Mouse (Mus musculus) heart, postnatal 25 days (tissue): ENCODE measurements around the gene Slc12a8. TPM values are rescaled to one million over a fixed set of nuclear protein-coding genes. Genes with fewer than 3 reads are reported as not detected.

Source experiments
- DNase-seq: peaks from one replicate; pipeline ENCODE4 v3.0.0; 2022; ENCODE audit warnings: low spot score
- intact Hi-C: fragments of 180-260 bp; cut with DNase I; formaldehyde crosslinking; loops from one replicate; pipeline ENCODE4 v1.15.1; 2025
- total RNA-seq, 2 experiments: library from RNA; stranded (reverse); gene quantifications; 2 replicates each; pipeline ENCODE4 v1.2.3; 2021

The Slc12a8 gene
- total RNA-seq, 2 experiments from 2014 or later = 0.50 to 0.60 TPM

DNA sequence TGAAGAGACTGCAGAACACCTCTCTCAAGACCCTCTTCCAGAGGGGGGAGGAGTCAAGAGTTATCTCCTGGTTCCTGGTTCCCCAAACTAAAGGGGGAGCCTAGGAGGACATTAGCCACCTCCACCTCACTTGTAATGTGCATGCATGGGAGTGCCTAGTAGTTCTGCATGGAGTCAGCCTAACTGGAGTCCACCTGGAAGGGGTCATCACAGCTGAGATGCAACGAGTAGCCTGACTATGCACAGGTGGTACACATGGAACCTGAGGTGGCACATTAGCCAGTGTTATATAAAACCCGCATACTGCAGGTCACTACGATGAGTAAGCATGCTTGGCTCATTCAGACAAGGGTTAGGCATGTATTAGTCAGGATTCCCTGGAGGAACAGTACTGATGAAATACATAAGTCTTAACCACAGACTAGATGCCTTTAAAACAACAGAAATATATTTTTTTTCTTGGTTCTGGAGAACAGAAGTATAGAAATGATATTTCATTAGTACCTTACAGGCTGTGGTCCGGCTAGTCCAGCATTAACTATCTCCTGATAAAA, 149.9 kb downstream of the Slc12a8 start:
- intact Hi-C loops = no loop called here

DNA sequence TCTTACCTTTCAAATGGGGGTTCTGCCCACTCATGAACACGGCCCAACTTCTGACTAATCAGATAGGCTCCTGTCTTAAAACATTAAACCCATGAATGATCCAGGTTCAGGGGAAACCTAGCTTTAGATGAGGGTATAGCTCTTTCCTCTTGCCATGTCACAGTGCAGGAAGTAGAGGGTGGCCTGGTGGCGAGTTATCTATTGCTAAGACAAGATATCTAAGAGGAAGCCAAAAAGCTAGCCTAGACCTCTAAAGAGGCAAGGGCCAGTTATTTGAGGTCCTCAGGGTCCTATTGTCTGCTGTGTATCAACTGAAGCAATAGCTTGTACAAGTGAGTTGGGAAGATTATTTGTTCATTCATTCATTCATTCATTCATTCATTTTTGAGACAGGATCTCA, 151.3 kb downstream of the Slc12a8 start:
- no peak for DNase-seq
- intact Hi-C loops = no loop called here

More for the DNA sequence above, 149.9 kb downstream of the Slc12a8 start:
- DNase-seq = no peak

DNA sequence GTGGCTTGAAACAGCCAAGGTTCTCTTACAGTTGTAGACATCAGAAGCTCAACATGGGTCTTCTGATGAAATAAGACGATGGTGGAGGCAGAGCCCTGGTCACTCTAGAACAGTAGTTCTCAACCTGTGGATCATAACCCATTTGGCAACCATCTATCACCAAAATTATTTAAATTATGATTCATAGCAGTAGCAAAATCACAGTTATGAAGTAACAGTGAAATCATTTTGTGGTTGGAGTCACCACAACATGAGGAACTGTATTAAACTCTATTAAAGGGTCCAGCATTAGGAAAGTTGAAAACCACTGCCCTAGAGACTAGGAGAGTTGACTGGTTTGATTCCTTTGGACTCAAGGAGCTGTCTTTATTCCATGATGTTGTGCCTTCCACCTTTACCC, 151.9 kb downstream of the Slc12a8 start:
- DNase-seq = no peak
- intact Hi-C loops = no loop called here

DNA sequence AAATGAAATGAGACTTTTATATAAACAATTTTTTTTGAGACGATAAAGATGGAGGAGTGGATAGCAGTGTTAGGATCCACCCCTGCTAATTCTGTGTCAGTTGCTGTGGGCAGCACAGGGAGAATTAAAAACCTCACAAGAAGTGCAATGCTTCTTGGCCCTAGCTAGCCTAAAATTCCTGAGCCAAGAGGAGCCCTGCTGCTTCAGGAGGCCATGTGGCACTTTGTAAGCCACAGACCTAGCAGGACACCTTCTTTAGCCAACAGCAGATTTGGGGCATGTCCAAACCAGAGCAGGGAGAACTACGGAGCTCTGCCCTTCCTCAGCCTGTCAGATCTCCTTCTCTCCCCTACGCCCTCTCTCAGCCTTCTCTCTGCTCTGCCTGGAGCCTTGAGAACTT, 153.2 kb downstream of the Slc12a8 start:
- intact Hi-C loops = no loop called here
- no peak for DNase-seq

DNA sequence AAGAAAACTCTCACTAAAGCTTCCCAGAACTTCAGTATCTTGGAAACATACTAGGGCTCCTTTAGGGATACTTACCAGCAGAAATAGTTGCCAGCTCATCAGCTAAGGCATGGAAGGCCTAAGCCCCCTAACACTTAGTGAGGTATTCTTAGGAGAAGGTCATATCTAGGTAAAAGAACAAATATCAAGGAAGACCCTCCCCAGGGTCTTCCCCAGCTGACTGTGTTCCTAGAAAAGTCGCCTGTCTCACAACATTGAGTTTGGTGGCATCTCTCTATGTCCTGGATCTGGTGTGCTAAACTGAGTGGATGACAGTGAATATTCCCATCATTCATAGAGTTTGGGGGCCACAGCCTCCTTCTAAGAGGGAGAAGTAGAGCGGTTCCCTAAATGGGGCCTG, 153.8 kb downstream of the Slc12a8 start:
- intact Hi-C loops = no loop called here
- DNase-seq = no peak

DNA sequence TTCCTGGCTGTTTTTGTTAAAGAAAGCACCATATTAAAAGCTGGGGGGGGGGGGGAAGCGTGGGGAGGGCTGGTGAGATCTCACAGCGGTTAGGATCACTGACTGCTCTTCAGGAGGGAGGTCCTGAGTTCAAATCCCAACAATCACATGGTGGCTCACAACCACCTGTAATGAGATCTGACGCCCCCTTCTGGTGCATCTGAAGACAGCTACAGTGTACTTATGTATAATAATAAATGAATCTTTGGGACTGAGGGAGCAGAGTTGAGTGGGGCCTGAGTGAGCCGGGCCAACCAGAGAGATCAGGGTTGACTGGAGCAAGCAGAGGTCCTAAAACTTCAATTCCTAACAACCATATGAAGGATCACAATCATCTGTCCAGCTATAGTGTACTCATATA, 155.1 kb downstream of the Slc12a8 start:
- intact Hi-C loops = no loop called here
- no peak for DNase-seq

GRCm38 (mm10) chr16:33672643-33673042, 155.5 kb downstream of the Slc12a8 start:
- DNase-seq = no peak
- intact Hi-C loops = no loop called here

- DNase-seq = no peak
Measured at GRCm38 (mm10) chr16:33673530-33674109, 156.5 kb downstream of the Slc12a8 start.

GRCm38 (mm10) chr16:33675151-33675847, 158.2 kb downstream of the Slc12a8 start:
- DNase-seq = no peak
- intact Hi-C loops = loop anchor here (5.0 kb wide), 1 partner anchor 37 kb away; no protein-coding TSS in a partner anchor

More at GRCm38 (mm10) chr16:33673530-33674109, 156.5 kb downstream of the Slc12a8 start:
- intact Hi-C loops = no loop called here

DNA sequence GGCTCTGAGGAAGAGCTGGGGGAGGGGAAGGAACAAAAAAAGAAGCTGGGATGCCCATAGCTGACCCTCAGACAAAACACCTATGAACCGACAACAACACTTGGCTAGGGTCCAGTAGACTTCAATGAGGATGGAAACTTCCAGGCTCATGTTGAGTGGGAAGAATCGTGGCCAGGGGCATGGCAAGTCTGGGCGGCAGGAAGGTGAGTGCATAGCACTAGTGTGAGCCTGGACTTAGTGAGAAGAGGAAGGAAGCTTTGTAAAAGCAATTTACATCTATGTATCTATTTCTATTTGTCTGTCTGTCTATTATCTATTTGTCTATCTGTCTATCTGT, 158.7 kb downstream of the Slc12a8 start:
- no peak for DNase-seq
- intact Hi-C loops = loop anchor here (5.0 kb wide), 1 partner anchor 36 kb away; no protein-coding TSS in a partner anchor

- DNase-seq = peak; percentile 72
- intact Hi-C loops = loop anchor here (5.0 kb wide), 1 partner anchor 36 kb away; no protein-coding TSS in a partner anchor
Measured at GRCm38 (mm10) chr16:33676347-33677312, 159.5 kb downstream of the Slc12a8 start.

DNA sequence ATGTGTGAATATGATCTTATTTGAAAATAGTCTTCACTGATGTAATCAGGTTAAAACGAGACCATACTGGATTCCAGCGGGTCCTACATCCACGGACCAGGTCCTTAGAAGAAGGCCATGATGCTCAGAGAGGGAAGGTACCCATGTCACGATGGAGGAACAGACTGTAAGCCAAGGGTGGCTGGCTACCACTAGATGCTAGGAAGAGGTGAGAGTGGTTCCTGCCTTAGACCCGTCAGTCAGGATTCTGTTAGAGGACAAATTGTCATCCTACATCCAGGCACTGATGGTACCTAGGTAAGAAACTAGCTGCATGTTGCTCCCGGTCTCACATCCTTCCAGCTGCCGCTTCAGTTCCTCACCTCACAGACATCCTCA, 160.2 kb downstream of the Slc12a8 start:
- no peak for DNase-seq
- intact Hi-C loops = loop anchor here (5.0 kb wide), 1 partner anchor 35 kb away; no protein-coding TSS in a partner anchor

GRCm38 (mm10) chr16:33677901-33678300, 160.8 kb downstream of the Slc12a8 start:
- DNase-seq = peak; percentile 70
- intact Hi-C loops = loop anchor here (5.0 kb wide), 1 partner anchor 34 kb away; no protein-coding TSS in a partner anchor

DNA sequence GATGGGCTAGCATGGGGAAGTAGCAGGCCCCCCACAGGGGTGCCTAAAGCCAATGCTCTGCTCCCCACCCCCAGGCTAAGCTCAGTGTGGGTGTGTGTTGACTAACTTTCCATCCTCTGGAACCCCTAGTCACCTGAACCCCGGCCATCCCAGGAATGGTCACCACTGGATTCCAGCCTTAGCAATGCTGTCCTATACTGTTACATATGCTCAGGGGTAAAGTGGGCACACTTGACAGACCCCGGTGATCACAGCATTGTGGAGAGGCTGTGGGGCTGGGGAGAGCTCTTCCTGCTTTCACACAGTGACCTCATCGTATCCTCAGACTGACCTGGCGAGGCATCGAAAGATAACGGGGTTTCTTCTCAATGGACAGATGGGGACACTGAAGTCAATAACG, 163.1 kb downstream of the Slc12a8 start:
- DNase-seq = no peak
- intact Hi-C loops = no loop called here

- DNase-seq = no peak
- intact Hi-C loops = no loop called here
Measured at GRCm38 (mm10) chr16:33680816-33681215, 163.7 kb downstream of the Slc12a8 start.

- no peak for DNase-seq
- intact Hi-C loops = no loop called here
Measured at GRCm38 (mm10) chr16:33681661-33682060, 164.5 kb downstream of the Slc12a8 start.

GRCm38 (mm10) chr16:33682651-33683050, 165.5 kb downstream of the Slc12a8 start:
- intact Hi-C loops = no loop called here
- no peak for DNase-seq

- DNase-seq = no peak
- intact Hi-C loops = loop anchor here (2.0 kb wide), 1 partner anchor 101 kb away; no protein-coding TSS in a partner anchor
Measured at GRCm38 (mm10) chr16:33683206-33684161, 166.4 kb downstream of the Slc12a8 start.

DNA sequence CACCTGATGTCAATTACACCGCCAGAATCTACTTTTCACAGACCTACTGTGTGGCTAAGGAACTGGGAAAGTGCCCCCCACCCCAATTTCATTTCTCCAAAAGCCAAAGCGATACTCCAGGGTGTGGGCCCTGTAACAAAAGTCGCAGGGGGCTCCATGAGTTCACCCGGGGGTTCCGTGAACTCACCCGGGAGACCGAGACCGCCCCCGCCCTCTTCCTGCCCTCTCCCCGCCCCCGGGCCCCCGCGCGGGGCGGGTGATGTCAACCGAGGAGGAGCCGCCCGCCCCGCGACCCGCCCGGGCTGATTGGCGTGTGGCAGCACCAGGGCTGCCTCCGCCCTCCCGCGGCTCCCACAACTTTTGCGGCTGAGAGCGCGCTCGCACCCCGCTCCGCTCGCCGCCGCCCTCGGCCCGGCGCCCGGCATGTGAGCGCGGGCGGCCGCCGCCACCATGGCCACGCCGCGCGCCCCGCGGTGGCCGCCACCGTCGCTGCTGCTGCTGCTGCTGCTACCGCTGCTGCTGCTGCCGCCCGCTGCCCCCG, 167.1 kb downstream of the Slc12a8 start, which contains the start of gene Heg1:
TSS of gene Heg1 (plus strand) at position 209 of the 541 bp plus-strand sequence.
- peak; percentile 88 for DNase-seq
- intact Hi-C loops = loop anchor here (2.0 kb wide), 1 partner anchor 101 kb away; no protein-coding TSS in a partner anchor
